Mouse (Mus musculus): ENCODE measurements around the gene Dscaml1.

DNA sequence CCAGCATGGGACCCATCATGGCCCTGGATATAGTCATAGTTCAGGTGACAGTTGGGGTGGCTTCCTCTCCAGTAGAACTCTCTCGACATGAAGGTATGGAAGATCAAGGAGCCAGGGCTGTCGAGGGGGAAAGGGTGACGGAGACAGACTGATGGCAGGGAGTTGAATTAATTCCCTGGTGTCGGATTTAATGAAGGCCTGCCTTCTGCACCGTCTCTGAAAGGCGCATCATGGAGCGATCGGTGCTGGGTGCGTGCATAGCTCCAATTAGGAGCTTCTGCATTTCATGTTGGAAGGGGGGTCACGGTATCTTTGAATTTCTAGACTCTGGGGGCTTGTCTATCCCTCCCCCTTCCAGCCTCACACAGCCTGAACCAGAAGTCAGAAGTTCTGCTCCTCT, 41.8 kb downstream of the Dscaml1 start:
- TF ChIP-seq CTCF (IDR thresholded peaks at IDR 0.05; ENCODE audit: insufficient read depth, low read length) (no peak), POLR2A (IDR thresholded peaks at IDR 0.05; ENCODE audit: borderline replicate concordance, extremely low read depth, low read depth, low read length) (no peak)

All from lung, adult 2 months (tissue).